Mouse (Mus musculus) midbrain, embryonic 16.5 days (tissue): ENCODE measurements around the gene Vmn2r106. TPM values are rescaled to one million over a fixed set of nuclear protein-coding genes. Genes with fewer than 3 reads are reported as not detected.

Experiments used
- ATAC-seq: fragments of 200-750 bp; cut with Nextera tagmentation; 2 replicates; pipeline ENCODE4 v1.8.0; 2017; ENCODE audit warnings: moderate TSS enrichment
- H3K27ac ChIP-seq: fragments of 300-500 bp; sonication (generic); 2 replicates; pipeline ENCODE4 v1.5.1; 2014; ENCODE audit warnings: mild to moderate bottlenecking, low read length, mixed read lengths
- H3K27me3 ChIP-seq: fragments of 300-500 bp; sonication (generic); 2 replicates; pipeline ENCODE4 v1.6.1; 2014; ENCODE audit warnings: low read depth, low read length, mixed read lengths; ENCODE audit not compliant: control insufficient read depth, insufficient read depth
- H3K36me3 ChIP-seq: fragments of 300-500 bp; sonication (generic); 2 replicates; pipeline ENCODE4 v1.6.1; 2014; ENCODE audit warnings: mild to moderate bottlenecking, low read length, moderate library complexity, mixed read lengths; ENCODE audit not compliant: control insufficient read depth, insufficient read depth
- H3K4me1 ChIP-seq: fragments of 300-500 bp; sonication (generic); 2 replicates; pipeline ENCODE4 v1.6.1; 2014; ENCODE audit warnings: mild to moderate bottlenecking, low read length, mixed read lengths; ENCODE audit not compliant: control insufficient read depth, insufficient read depth
- H3K4me2 ChIP-seq: fragments of 300-500 bp; sonication (generic); 2 replicates; pipeline ENCODE4 v1.6.1; 2014; ENCODE audit warnings: mild to moderate bottlenecking, low read length, mixed read lengths
- H3K4me3 ChIP-seq: fragments of 300-500 bp; sonication (generic); 2 replicates; pipeline ENCODE4 v1.5.1; 2014; ENCODE audit warnings: low read depth, mild to moderate bottlenecking, low read length, moderate library complexity, mixed read lengths
- H3K9ac ChIP-seq: fragments of 300-500 bp; sonication (generic); 2 replicates; pipeline ENCODE4 v1.6.1; 2014; ENCODE audit warnings: low read depth, low read length, mixed read lengths
- H3K9me3 ChIP-seq: fragments of 300-500 bp; sonication (generic); replicated peaks from 2 replicates; pipeline ENCODE4 v1.6.1; 2014; ENCODE audit warnings: mild to moderate bottlenecking, low read length, mixed read lengths; ENCODE audit not compliant: control insufficient read depth, poor library complexity, severe bottlenecking
- WGBS: fragments of 180-500 bp; shearing (Covaris S2); extraction: QIAGEN DNeasy Blood & Tissue Kit; methylation state at CpG from one replicate; pipeline ENCODE4 v1.1.7; 2014; 5-methylcytosine and 5-hydroxymethylcytosine counted together
- polyA plus RNA-seq: library from polyadenylated mRNA; unstranded; fragments of >200 nt; fragmentation: Nextera tagmentation; extraction: Ambion mirVana; gene quantifications from 2 replicates; pipeline ENCODE4 v1.2.1, GENCODE M21; 2015

Vmn2r106 gene
- polyA plus RNA-seq = not detected in 2 replicates

DNA sequence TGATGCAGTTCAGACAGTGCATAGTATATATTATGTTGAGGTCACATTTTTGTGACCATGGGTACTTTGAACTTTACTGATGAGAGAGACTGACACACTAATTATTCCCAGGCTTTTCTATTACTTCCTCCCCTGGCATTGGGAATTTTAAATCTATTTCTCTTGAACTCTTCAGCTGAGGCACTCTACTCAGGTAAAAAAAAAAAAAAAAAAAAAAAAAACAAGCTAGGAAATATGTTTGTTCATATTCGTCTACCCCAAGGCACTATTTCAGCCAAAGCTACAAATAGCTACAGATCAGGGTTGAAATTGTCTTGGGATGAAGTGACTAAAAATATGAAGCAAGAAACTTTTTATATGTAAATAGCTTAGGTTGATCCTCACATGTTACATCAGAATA, at the start of gene Vmn2r106:
TSS of gene Vmn2r106 (minus strand) at position 101 of the 400 bp plus-strand sequence.
- Histone ChIP-seq H3K27me3 (no peaks in the 10 kb centered on the region), H3K4me2 (no peak within 1 kb of the TSS), H3K4me1 (no peaks in the 10 kb centered on the region), H3K36me3 (no peaks in the 10 kb centered on the region), H3K9ac (no peak within 1 kb of the TSS), H3K9me3 (no peaks in the 10 kb centered on the region), H3K27ac (no peak within 1 kb of the TSS), H3K4me3 (no peak within 1 kb of the TSS)
- 76% methylated on average over 1 of the region's 1 CpGs for WGBS
- no peak for ATAC-seq

DNA sequence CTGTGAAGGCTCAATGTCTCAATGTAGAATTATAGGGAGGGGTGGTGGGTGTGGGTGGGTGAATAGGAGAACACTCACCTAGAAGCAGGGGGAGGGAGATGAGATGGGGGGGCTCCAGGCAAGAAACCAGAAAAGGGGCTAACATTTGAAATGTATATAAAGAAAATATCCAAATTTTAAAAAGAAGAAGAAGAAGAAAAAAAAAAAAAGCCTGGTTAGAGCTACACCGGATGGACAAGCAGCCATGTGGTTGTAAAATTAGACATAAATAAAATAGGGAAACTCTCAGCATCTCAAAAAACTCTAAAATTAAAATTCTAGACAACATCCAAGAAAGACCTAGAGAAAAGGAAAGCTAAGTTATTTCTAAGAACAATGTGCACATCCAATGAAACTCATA, 20.4 kb upstream of the Vmn2r106 start:
- Histone ChIP-seq H3K9ac (no peak overlapping the region), H3K27me3 (no peaks in the 10 kb centered on the region), H3K27ac (no peak overlapping the region), H3K4me2 (no peak overlapping the region), H3K36me3 (no peaks in the 10 kb centered on the region), H3K4me3 (no peak overlapping the region), H3K9me3 (peaks cover 8% of the 10 kb centered on the region; the same call in 1 of the 2 replicates), H3K4me1 (no peaks in the 10 kb centered on the region)
- ATAC-seq = no peak
- WGBS = 89% methylated on average over 1 of the region's 1 CpGs

DNA sequence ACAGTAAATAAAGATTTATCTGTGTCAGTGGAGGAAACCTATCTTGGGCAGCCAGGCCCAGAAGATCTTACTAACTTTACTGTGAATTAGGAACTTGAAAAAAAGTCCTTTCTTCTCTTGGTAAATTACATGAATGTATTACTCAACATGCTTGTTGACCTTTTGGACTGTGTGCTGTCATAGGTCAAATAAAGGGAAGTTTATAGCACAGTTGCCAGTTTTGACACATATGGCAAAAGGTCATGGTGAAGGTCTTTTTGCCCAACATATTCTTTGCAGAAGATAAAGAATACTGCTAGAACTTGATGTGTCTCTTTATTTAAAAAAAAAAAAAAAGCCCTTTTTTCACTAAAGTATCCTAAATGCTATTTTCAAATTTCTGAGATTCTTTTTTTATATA, 1.6 kb upstream of the Vmn2r106 start:
- no peaks in the 10 kb centered on the region for H3K36me3 ChIP-seq
- no peaks in the 10 kb centered on the region for H3K9me3 ChIP-seq
- ATAC-seq = no peak
- H3K27me3 ChIP-seq = no peaks in the 10 kb centered on the region
- H3K9ac ChIP-seq = no peak overlapping the region
- no peak overlapping the region for H3K4me3 ChIP-seq
- H3K4me2 ChIP-seq = no peak overlapping the region
- no peak overlapping the region for H3K27ac ChIP-seq
- no peaks in the 10 kb centered on the region for H3K4me1 ChIP-seq

DNA sequence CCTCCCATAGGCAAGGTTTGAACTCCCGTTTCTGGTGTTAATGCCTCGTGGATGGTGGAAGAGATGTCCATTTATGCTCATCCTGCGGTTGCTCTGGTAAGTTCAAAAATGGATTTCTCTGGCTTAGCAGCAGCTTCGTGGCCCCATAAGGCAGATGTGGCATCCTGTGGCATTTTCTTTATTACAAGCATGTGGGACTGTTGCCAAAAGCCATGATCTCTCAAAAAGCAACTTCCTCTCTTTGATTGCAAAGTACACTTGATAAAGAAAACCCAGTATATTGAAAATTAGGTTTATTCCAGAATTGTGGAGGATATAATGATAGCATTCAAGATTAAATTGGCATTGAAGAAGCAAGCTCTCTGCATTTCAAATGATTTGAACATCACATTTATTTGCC, 29.8 kb downstream of the Vmn2r106 start:
- ATAC-seq = no peak
- Histone ChIP-seq H3K9me3 (peaks cover 11% of the 10 kb centered on the region), H3K4me3 (no peak overlapping the region), H3K36me3 (no peaks in the 10 kb centered on the region), H3K4me1 (no peaks in the 10 kb centered on the region), H3K27ac (no peak overlapping the region), H3K4me2 (no peak overlapping the region), H3K27me3 (no peaks in the 10 kb centered on the region), H3K9ac (no peak overlapping the region)
- WGBS = 67% methylated on average over 4 of the region's 4 CpGs

DNA sequence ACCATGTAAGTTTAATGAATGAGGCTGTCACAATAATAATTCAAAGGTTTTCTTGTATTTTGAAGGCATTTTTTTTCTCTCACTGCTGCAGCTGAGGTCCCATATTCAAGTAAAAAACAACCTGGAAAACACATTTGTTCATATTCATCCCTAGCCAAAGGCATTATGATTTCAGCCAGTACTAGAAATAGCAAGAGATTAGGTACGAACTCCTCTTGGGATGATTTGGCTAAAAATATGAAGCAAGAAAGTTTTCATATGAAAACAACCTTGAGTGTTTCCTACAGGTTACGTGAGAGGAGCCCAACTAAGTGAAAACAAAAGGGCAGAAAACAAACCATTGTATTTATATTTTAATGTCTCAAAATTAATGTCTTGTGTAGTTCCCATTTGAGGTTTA, 50.4 kb downstream of the Vmn2r106 start, which contains the start of gene Vmn2r105:
TSS of gene Vmn2r105 (minus strand) at position 101 of the 400 bp plus-strand sequence.
- no peak for ATAC-seq
- peaks cover 6% of the 10 kb centered on the region for H3K9me3 ChIP-seq
- 73% methylated on average over 2 of the region's 2 CpGs for WGBS

More for the DNA sequence above, 50.4 kb downstream of the Vmn2r106 start, which contains the start of gene Vmn2r105:
- H3K27me3 ChIP-seq = no peaks in the 10 kb centered on the region
- H3K9ac ChIP-seq = no peak within 1 kb of the TSS
- no peak within 1 kb of the TSS for H3K4me3 ChIP-seq
- H3K27ac ChIP-seq = no peak within 1 kb of the TSS
- no peak within 1 kb of the TSS for H3K4me2 ChIP-seq
- no peaks in the 10 kb centered on the region for H3K36me3 ChIP-seq
- no peaks in the 10 kb centered on the region for H3K4me1 ChIP-seq

Other genes starting within 250 kb of the Vmn2r106 start
- gene Vmn2r104, start 237.2 kb downstream of the Vmn2r106 start, polyA plus RNA-seq = not detected in 2 replicates
- gene Fpr-rs7, start 171.3 kb downstream of the Vmn2r106 start, polyA plus RNA-seq = not detected in 2 replicates
- gene Fpr-rs6, start 102.5 kb downstream of the Vmn2r106 start, polyA plus RNA-seq = not detected in 2 replicates
- not detected in 2 replicates for gene Vmn2r105, start 50.5 kb downstream of the Vmn2r106 start, polyA plus RNA-seq
- gene Vmn2r107, start 59.7 kb upstream of the Vmn2r106 start, polyA plus RNA-seq = not detected in 2 replicates
- gene Vmn1r224, start 128.6 kb upstream of the Vmn2r106 start, polyA plus RNA-seq = not detected in 2 replicates
- not detected in 2 replicates for gene Vmn2r108, start 195.8 kb upstream of the Vmn2r106 start, polyA plus RNA-seq
- gene Vmn1r225, start 212.6 kb upstream of the Vmn2r106 start, polyA plus RNA-seq = not detected in 2 replicates